Mouse (Mus musculus): ENCODE data around the gene P2rx4. TPM values are rescaled to one million over a fixed set of nuclear protein-coding genes. Genes with fewer than 3 reads are reported as not detected.
"Not testable (repeated sequence)": the region's sequence is repeated elsewhere in the genome, so short reads cannot be mapped to it uniquely, and the experiment has no call there.

The P2rx4 gene
- polyA plus RNA-seq (2012; rRNA removed), result 87.8 and 112 TPM in 2 replicates

- under 1% methylated on average over 66 of the region's 66 CpGs for WGBS
- DNase-seq, result peak; percentile 84
- H3K4me1 ChIP-seq (ENCODE audit: control insufficient read depth, insufficient read depth, low read length), result peaks cover 4% of the 10 kb centered on the region; the same call in 1 of the 2 replicates
- TF ChIP-seq POLR2A (IDR thresholded peaks at IDR 0.05; ENCODE audit: borderline replicate concordance, extremely low read depth, low read depth, low read length), result peak; percentile 63; the same call in 1 of the 2 replicates
- TF ChIP-seq CTCF (IDR thresholded peaks at IDR 0.05; ENCODE audit: insufficient read depth, low read length), result no peak
- peak within 1 kb of the TSS; percentile 92 for H3K4me3 ChIP-seq (replicated peaks; ENCODE audit: extremely low read depth, low read depth, low read length)
Observed at GRCm38 (mm10) chr5:122707276-122708181, at the start of gene P2rx4. P2rx4 (plus strand) TSS chr5:122707544.

GRCm38 (mm10) chr5:122662501-122662900 lies 44.8 kb upstream of the P2rx4 start:
- no peak for DNase-seq
- Histone ChIP-seq H3K4me3 (replicated peaks; ENCODE audit: extremely low read depth, low read depth, low read length) (no peak overlapping the region), H3K4me1 (ENCODE audit: control insufficient read depth, insufficient read depth, low read length) (no peaks in the 10 kb centered on the region)
- WGBS, result 89% methylated on average over 6 of the region's 6 CpGs
- no peak for TF ChIP-seq POLR2A (IDR thresholded peaks at IDR 0.05; ENCODE audit: borderline replicate concordance, extremely low read depth, low read depth, low read length)
- no peak for TF ChIP-seq CTCF (IDR thresholded peaks at IDR 0.05; ENCODE audit: insufficient read depth, low read length)

DNA sequence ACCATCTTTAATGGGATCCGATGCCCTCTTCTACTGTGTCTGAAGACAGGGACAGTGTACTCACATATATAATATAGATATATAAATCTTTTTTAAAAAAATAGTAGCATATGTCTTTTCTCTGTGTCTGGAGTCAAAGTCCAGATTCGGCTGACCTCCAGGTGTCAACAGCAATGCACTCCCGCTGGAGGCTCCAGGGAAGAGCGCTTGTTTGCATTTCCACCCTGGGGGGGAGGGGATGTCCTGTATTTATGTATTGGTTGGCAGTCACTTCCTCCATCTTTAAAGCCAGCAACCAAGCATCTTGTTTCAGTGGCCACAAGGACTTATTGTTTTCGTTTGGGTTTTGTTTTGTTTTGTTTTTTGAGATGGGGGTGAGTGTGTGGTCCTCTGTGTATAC lies 42.3 kb upstream of the P2rx4 start:
- no peak overlapping the region for H3K4me3 ChIP-seq (replicated peaks; ENCODE audit: extremely low read depth, low read depth, low read length)
- TF ChIP-seq CTCF (IDR thresholded peaks at IDR 0.05; ENCODE audit: insufficient read depth, low read length) (no peak), POLR2A (IDR thresholded peaks at IDR 0.05; ENCODE audit: borderline replicate concordance, extremely low read depth, low read depth, low read length) (no peak)
- WGBS, result 39% methylated on average over 5 of the region's 5 CpGs
- DNase-seq, result no peak
- H3K4me1 ChIP-seq (ENCODE audit: control insufficient read depth, insufficient read depth, low read length), result peaks cover 4% of the 10 kb centered on the region; the same call in 1 of the 2 replicates

DNA sequence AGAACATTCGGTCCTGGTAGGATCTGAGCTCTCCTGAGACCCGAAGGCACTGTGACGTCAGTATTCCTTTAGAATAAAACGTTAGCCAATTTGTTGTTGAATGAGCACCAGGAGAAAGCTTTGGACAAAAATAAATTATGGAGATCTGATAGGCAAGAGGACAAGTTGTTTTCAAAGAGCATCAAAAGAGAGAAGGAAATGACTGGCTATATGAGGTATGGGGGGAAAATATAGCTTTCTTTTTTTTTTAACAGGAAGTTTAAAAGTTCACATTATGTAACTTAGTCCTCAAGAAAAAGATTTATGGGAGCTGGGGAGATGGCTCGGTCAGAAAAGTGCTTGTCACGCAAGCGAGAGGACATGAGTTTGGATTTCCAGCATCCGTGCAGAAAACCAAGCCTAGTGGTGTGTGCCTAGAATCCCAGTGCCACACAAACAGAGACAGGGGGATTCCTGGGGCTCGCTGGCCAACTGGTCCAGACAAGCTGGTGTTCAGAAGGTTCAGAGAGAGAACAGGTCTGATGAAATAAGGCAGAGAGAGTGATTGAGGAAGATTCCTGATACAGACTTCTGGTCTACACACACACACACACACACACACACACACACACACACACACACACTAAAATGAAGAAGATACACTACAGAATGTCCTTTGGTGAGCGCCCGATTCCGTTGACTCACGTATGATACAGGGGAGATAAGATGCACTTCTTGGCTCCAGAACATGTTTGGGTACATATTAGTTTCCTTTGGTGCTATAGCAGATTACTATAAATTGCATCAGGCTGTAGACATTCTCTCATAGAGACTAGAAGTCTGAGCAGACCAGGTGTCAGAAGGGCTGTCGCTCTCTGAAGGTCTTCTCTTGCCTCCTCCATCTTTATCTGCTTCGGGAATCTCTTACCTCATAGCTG lies 38.1 kb upstream of the P2rx4 start:
- no peak for DNase-seq
- Histone ChIP-seq H3K4me3 (replicated peaks; ENCODE audit: extremely low read depth, low read depth, low read length) (no peak overlapping the region), H3K4me1 (ENCODE audit: control insufficient read depth, insufficient read depth, low read length) (peaks cover 4% of the 10 kb centered on the region; the same call in 1 of the 2 replicates)
- WGBS, result 57% methylated on average over 15 of the region's 15 CpGs
- no peak for TF ChIP-seq CTCF (IDR thresholded peaks at IDR 0.05; ENCODE audit: insufficient read depth, low read length)
- TF ChIP-seq POLR2A (IDR thresholded peaks at IDR 0.05; ENCODE audit: borderline replicate concordance, extremely low read depth, low read depth, low read length), result no peak

DNA sequence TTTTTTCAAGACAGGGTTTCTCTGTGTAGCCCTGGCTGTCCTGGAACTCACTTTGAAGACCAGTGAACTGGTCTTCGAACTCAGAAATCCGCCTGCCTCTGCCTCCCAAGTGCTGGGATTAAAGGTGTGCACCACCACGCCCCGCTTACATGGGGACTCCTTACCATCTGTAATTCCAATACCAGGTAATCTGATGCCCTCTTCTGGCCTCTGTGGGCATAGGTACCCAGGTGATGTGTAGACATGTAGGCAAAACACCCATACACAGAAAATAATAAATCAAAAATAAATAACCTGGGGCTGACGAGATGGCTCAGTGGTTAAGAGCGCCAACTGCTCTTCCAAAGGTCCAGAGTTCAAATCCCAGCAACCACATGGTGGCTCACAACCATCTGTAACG lies 35.7 kb upstream of the P2rx4 start:
- H3K4me3 ChIP-seq (replicated peaks; ENCODE audit: extremely low read depth, low read depth, low read length); H3K4me1 ChIP-seq (ENCODE audit: control insufficient read depth, insufficient read depth, low read length); DNase-seq: not testable (repeated sequence)
- 84% methylated on average over 7 of the region's 7 CpGs for WGBS

GRCm38 (mm10) chr5:122672298-122672697 lies 35.0 kb upstream of the P2rx4 start:
- TF ChIP-seq POLR2A (IDR thresholded peaks at IDR 0.05; ENCODE audit: borderline replicate concordance, extremely low read depth, low read depth, low read length) (no peak), CTCF (IDR thresholded peaks at IDR 0.05; ENCODE audit: insufficient read depth, low read length) (no peak)
- no peak overlapping the region for H3K4me3 ChIP-seq (replicated peaks; ENCODE audit: extremely low read depth, low read depth, low read length)
- 92% methylated on average over 5 of the region's 5 CpGs for WGBS

DNA sequence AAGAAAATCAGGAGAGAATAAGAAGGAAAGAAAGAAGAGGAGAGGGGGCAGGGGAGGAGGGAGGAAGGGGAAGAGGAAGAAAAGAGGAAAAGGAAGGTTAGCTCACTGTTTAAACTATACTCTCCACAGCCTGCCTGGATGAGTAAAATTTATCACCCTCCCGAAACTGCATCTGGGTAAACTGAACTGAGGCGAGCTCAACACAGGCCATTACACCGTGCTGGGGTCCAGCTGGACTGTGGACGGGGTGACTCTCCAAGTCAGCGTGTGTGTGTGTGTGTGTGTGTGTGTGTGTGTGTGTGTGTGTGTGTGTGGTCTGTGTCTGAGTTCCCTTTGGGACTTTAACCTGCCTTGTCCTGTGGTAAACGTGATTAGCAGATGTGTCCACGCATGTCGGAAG lies 31.3 kb upstream of the P2rx4 start:
- peaks cover 3% of the 10 kb centered on the region for H3K4me1 ChIP-seq (ENCODE audit: control insufficient read depth, insufficient read depth, low read length)
- DNase-seq, result no peak
- no peak for TF ChIP-seq POLR2A (IDR thresholded peaks at IDR 0.05; ENCODE audit: borderline replicate concordance, extremely low read depth, low read depth, low read length)
- TF ChIP-seq CTCF (IDR thresholded peaks at IDR 0.05; ENCODE audit: insufficient read depth, low read length), result no peak
- WGBS, result 80% methylated on average over 8 of the region's 8 CpGs
- no peak overlapping the region for H3K4me3 ChIP-seq (replicated peaks; ENCODE audit: extremely low read depth, low read depth, low read length)

More at GRCm38 (mm10) chr5:122672298-122672697, 35.0 kb upstream of the P2rx4 start:
- peaks cover 4% of the 10 kb centered on the region; the same call in 1 of the 2 replicates for H3K4me1 ChIP-seq (ENCODE audit: control insufficient read depth, insufficient read depth, low read length)
- no peak for DNase-seq

GRCm38 (mm10) chr5:122677983-122678382 lies 29.4 kb upstream of the P2rx4 start:
- DNase-seq, result no peak
- WGBS, result 83% methylated on average over 9 of the region's 9 CpGs
- TF ChIP-seq POLR2A (IDR thresholded peaks at IDR 0.05; ENCODE audit: borderline replicate concordance, extremely low read depth, low read depth, low read length) (no peak), CTCF (IDR thresholded peaks at IDR 0.05; ENCODE audit: insufficient read depth, low read length) (no peak)
- H3K4me1 ChIP-seq (ENCODE audit: control insufficient read depth, insufficient read depth, low read length), result peaks cover 4% of the 10 kb centered on the region
- H3K4me3 ChIP-seq (replicated peaks; ENCODE audit: extremely low read depth, low read depth, low read length), result no peak overlapping the region

- DNase-seq, result no peak
- 82% methylated on average over 8 of the region's 8 CpGs for WGBS
- Histone ChIP-seq H3K4me1 (ENCODE audit: control insufficient read depth, insufficient read depth, low read length) (peaks cover 4% of the 10 kb centered on the region), H3K4me3 (replicated peaks; ENCODE audit: extremely low read depth, low read depth, low read length) (no peak overlapping the region)
- no peak for TF ChIP-seq POLR2A (IDR thresholded peaks at IDR 0.05; ENCODE audit: borderline replicate concordance, extremely low read depth, low read depth, low read length)
- no peak for TF ChIP-seq CTCF (IDR thresholded peaks at IDR 0.05; ENCODE audit: insufficient read depth, low read length)
Observed at GRCm38 (mm10) chr5:122679881-122680280, 27.5 kb upstream of the P2rx4 start.
